Comparison of ENCODE assay signal across 3 mouse cellular contexts in the genomic region with DNA sequence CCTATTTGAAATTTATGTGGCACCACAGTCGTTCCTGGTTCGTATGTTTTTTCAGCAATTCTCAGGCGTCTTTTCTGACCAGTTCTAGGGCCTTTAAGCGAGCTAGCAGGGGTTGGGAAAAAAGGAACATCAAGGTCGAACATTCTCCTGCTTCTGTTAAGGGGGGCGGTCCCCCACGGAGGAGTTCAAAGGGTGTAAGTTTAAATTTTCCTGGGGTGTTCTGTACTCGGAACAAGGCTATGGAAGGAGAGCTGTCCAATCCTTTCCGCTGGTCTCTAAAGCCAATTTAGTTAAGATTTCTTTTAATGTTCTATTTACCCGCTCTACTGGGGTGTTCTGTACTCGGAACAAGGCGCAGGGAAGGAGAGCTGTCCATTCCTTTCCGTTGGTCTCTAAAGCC. TPM values are rescaled to one million over a fixed set of nuclear protein-coding genes. Genes with fewer than 3 reads are reported as not detected.
"Had no signal": no experiment of that assay in that cellular context is flagged by ENCODE, and none has a peak within 500 bp of the region (broad histone marks: within the 10 kb centered on the region; RNA-seq: fewer than 3 reads in every experiment).

No protein-coding gene starts in this region.

RNA-seq across cellular contexts. Expression of gene Rgs9bp, which starts 19.4 kb away (rescaled TPM):
- polyA plus RNA-seq: heart, adult 2 months; inflammation-experienced regulatory T-cells, adult 6 months had no signal

RNA-seq across cellular contexts. Expression of gene Tdrd12, which starts 28.4 kb away (rescaled TPM):
- polyA plus RNA-seq: heart, adult 2 months; hindbrain, embryonic 10.5 days; inflammation-experienced regulatory T-cells, adult 6 months had no signal
